Mouse (Mus musculus) cerebellum, adult 2 months (tissue): ENCODE measurements around the gene Tlcd1.

Experiments used
- CTCF ChIP-seq: fragments of 200-500 bp; IDR thresholded peaks from 2 replicates; pipeline ENCODE4 v1.5.1; 2011; ENCODE audit warnings: low read depth, mild to moderate bottlenecking, control low read depth, low read length, moderate library complexity, borderline replicate concordance; ENCODE audit not compliant: insufficient read depth
- POLR2A ChIP-seq: fragments of 200-500 bp; IDR thresholded peaks from 2 replicates; pipeline ENCODE4 v1.6.1; 2011; ENCODE audit warnings: low read length, control low read depth, borderline replicate concordance; ENCODE audit not compliant: insufficient read depth

DNA sequence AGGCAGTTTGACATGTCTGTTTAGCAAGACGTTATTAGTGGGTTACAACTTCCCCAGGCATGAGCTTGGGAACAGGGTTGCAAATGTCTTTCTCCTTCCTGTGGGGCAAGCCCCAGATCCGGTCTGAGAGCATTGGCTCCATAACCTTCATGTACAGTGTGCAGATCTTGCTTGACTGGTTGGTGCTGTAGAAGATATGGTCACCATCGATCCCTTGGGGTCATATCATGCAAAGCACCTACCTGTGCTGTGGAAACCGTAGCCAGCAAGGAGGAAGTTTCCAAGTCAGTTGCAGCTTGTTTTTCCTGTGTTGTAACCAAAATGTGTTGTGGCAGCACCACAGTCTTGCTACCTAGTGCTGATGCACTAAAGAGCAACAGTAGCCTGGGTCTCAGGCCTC, 49.8 kb upstream of the Tlcd1 start:
- TF ChIP-seq CTCF (no peak), POLR2A (no peak)
